Mouse (Mus musculus) kidney, adult 9 months (tissue): ENCODE data around the gene Kcnb1.
A peak's percentile ranks its signal among the peaks of the same experiment; 100 is the strongest.
"Not testable (repeated sequence)": the region's sequence is repeated elsewhere in the genome, so short reads cannot be mapped to it uniquely, and the experiment has no call there.

Experiments
- DNase-seq: peaks from one replicate; pipeline ENCODE4 v3.0.0; 2022

Kcnb1 gene

DNA sequence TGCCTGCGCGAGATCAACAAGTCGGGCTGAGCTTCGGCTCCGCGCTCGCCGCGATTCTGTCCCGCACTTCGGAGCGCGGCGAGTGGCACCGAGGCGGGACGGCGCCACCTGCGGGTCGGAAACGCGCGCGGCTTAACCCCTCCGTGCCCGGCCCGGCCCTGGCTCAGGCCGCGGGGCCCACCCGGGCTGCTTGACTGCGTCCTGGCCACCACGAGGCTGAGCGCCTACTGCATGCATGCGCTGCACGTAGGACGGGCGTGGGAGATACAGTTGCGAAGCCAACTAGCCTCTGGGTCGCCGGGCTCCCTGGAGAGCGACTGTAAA is at the start of gene Kcnb1:
Kcnb1 (minus strand) TSS at position 80 of the 324 bp plus-strand sequence.
- DNase-seq, result peak; percentile 57

DNA sequence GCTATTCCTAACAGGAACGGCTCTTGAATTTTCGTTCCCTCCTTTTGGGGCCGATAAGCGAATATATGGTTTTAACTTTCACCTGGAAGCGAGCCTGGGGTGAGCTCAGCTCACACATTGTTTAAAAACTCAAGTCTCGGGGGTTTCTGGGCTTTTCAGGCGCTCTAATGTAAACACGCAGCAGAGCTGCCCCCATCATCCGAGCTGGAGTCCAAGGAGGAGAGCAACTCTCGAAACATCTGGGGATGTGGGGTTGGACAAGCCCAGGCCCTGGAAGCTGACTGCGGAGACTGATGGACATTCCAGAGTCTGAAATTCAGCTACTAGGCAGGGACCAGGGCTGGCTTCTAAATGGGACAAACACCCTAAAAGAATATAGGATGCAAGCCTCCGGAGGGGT is 49.3 kb upstream of the Kcnb1 start:
- DNase-seq, result no peak

DNA sequence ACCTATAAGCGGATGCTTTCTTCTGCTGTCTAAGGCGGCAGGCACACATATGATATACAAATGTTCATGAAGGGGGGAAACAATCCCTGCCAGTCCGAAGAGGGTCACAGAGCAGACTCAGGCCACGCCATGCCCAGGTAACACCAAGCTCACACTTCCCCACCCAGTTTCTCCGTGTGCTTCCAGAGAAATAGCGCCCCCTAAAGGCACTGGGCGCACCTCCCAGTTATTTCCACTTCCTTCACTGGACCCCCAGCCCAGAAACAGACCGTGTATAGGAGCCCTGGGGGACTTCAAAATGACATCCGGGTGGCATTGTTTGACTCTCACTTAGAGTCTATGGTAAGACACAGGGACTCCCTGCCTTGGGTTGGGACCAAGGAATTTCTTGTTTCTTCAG is 47.3 kb upstream of the Kcnb1 start:
- DNase-seq, result no peak

DNA sequence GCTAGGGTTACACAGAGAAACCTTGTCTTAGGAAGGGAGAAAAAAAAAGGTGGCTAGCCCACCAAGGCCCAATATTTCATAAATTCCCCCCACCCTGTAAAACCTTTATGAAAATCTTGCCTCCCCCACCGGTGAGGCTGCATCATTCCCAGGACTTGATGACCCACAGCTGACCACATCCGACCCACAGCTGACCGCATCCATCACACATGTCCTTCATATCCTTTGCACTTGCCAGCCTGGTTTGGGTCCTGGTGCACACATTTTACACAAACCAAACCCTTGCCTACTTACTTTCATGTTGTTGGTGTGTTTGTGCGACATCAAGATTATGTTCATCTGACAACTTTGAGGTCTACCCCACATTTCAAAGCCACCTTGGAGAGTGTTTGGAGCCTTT is 46.2 kb upstream of the Kcnb1 start:
- DNase-seq, result no peak

DNA sequence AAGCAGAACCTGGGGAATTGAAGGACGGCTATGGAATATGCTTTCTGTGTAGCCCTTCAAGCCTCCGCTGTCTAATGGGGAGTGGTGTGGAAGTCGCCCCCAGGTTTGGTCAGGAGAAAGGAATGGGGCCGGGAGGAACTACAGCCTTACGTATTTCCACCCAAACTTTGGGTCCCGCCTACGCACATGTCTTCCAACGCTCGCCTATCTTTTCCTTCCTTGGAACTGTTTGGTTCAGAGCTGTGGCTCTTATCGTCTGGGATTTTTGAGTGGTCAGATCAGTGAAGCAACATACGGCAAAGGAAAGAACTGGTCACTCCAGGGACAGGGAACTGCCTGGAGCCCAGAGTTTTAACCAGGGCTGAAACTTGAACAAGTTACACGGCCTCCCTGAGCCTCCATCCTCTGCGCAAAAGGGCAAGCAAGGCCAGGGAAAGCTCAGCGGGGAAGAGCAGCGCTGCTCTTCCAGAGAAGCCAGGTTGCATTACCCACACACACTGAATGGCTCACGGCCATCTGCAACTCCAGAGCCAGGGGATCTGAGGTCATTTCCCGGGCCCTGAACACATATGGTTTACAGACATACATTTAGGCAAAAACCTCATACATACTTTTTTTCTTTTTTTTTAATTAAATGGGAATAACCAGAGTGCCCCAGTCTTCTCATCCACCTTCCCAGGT is 45.5 kb upstream of the Kcnb1 start:
- no peak for DNase-seq

DNA sequence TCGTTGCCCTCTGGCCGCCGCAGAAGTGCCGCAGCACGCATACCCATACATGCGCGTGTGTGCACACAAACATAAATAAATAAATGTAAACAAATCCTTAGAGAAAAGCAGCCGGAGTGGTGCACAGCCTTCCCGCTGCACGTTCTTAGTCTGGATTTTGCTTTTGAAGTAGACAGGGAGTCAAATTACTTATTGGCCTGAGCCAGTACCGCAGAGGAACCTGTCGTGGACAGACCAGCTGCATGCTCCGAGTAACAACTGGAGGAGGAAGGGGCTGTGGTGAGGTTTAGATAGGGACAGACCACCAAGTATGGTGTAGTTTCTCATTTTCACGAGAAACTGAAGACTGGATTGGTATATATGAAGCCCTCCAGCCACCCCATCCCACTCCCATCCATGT is 43.8 kb upstream of the Kcnb1 start:
- DNase-seq, result no peak

DNA sequence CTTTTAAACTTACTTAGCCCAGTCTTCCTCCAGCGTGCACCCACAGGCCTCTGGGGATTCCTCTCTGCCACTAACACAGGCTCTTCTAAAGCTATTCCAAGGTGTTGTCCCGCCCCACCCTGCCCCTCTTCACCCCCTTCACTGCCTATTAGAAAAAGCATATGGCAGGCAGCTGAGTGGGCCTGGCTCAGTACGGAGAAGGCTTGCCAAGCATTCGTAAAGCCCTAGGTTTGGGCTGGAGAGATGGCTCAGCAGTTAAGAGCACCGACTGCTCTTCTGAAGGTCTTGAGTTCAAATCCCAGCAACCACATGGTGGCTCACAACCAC is 43.0 kb upstream of the Kcnb1 start:
- no peak for DNase-seq

DNA sequence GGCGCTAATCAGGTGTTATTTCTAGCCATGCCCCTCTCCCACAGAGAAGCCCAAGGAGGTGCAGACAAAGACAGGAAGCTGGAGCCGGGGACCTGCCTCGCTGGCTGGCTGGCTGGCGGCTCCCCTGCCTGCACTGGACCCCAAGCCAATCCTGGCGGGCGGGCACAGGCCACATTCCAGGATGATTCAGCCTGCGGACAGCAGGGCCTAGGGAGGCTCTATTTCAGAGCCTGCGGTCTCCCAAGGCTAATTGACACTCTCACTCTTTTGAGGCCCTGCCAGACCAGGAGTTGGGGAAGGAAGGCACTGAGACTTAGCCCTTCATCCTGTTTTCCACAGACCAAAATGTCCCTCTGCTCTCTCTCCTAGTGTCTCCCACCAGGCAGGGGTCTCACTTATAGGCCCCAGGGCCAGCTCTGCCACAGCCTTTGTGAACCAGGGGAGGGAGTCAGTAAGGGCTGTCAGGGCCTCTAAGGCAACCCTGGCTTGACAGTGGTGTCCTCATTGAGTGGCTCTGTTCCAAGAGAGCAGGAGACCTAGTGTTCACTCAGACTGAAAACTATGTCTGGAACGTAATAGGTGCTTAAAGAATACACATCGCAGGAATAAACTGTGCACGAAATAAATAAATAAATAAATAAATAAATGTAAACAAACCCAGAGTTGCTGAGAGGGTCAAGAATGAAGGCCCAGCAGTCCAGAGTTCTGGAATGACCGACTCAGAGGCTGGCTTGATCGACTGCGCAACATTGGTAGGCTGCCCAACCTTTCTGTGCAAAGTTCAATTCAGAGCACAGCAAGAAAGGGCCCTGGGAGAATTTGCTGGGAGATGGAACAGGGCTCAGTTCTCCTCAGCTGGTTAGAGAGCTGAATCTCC is 42.4 kb upstream of the Kcnb1 start:
- DNase-seq, result peak; percentile 82

DNA sequence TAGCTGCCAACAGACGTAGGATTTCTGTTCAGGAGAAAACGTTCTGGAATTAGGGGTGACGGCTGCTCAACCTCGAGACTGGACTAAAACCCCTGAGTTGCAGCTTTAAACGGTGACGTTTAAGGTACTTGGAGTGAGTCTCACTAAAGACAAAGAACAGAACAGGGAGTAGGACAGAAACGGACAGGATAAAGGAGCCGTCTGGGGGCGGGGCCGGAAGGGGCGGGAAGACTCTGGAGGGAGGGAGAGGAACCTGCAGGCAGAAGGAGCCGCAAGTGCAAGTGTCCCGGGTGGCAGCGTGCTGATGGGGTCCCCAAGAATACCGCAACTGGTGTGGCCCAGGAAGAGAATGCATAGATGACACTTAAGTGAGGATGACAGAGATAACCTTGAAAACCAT is 40.6 kb upstream of the Kcnb1 start:
- no peak for DNase-seq

DNA sequence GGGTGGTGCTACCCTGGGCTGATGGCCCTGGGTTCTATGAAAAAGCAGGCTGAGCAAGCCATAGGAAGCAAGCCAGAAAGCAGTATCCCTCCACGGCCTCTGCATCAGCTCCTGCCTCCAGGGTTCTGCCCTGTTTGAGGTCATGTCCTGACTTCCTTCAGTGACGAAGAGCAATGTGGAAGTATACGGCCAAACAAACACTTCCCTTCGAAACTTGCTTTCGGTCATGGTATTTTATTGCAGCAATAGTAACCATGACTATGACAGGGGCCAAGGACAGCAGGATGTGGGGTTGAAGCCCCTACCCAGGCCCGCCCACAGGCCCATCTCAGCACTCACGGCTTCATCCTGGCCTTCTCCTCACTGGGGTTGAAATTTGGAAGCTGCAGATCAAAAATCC is 35.0 kb upstream of the Kcnb1 start:
- DNase-seq, result no peak

DNA sequence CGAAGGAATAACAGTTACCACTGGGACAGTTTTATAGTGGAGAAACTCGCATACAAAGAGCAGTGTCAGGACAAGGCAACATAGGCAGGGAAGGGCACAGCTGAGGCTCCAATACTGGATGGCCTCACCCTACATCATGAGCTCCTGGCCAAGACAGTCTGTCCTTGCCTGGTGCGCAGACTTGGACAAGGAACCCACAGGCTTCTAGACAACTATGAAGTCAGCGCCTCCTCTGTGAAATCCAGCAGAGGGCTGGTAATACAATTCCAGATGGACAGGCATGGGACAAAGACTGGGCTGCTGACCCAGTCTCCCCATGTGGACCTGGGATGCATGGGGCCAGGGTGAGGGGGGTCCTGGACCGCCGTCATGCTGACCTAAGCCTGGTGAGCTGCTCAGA is 34.2 kb upstream of the Kcnb1 start:
- DNase-seq, result no peak

DNA sequence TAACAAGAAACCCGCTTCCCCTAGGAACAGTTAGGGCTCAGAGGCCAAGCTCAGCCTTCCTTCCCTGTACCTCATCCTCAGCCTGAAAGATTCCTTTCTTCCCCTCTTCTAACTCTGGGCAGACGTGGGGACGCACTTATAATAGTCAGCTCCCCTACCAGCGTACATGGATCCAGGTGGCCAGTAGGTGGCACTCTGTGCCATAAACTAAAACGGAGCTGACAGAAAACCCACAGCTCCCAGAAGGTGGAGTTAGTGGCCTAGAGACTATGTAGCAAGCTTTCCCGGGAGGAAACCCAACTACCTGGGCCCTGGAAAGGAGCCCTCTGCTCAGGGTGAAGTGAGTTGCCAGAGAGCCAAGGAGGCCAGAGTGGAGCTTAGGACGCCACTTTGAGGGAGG is 32.2 kb upstream of the Kcnb1 start:
- peak; percentile 90 for DNase-seq

DNA sequence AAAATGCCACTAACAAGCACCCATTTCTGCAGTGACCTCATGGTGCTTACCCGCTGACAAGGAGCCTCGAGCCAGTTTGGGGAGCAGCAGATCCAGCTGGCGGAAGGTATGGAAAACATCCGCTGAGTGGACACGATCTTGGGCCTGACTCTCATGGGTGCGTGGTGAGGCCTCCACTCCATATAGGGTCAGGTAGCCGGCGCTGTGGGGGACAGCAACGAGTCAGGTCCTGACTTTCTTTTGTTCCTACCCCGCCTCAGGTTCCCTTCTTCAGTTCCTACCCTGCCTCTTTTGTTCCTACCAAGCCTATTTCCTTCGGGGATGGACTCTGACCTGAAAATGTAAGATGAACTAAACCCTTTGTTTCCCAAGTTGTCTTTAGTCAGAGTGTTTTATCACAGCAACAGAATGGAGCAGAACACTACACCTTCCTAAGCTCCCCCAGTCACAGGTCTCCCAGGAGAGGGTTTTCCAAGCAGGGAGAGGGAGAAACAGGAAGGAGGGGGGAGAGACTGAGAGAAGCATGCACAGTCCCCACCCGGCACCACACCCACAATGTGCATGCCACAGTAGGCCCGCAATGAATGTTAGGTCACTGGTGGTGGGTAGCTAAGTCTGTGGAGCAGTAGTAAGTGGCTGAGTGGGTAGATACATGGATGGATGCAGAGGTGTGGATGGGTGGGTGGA is 31.3 kb upstream of the Kcnb1 start:
- no peak for DNase-seq

DNA sequence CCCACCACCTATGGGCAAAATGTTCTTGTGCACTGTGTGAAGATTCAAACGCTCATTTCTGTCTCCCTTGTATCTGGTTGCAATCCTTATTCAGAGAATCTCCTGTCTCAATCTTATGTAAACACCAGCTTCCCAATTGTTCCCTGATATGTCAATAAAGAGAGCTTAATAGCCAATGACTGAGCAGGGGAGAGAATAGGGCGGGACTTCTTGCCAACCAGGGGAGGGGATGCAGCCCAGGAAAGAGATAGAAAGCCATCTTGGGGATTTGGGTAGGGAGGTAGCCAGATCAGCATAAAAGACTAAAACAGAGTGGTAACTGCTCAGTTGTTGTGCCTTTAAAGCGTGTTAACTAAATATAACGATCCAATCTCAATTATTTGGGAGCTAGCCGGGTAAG is 30.8 kb upstream of the Kcnb1 start:
- DNase-seq, result no peak

DNA sequence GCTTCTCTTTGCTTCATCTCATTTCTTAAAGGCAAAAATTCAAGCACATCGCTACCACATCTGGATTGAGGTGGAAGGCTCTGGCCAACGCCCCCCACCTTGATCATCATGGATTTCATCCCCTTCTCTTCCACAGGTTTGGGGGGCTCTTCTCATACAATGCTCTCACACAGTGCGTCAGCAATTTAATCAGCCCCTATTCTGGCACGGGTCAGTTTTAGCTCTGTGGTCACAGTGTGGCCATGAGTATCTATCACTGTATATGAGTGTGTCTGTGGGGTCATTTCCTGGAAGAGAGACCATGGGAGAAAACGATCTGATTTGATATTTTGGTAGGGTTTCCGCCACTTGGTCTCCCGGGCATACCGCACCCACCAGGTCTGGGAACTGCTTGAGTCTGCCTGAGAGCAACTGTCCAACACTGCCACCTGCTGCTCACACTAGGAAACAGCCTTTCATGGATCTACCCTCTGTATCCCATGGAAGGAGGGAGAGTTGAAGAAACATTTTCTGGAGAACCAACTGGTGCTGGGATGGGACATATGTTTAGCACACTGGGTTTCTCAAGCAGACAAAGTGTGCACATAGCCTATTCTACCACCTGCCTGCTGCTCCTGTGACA is 29.3 kb upstream of the Kcnb1 start:
- peak; percentile 88 for DNase-seq

DNA sequence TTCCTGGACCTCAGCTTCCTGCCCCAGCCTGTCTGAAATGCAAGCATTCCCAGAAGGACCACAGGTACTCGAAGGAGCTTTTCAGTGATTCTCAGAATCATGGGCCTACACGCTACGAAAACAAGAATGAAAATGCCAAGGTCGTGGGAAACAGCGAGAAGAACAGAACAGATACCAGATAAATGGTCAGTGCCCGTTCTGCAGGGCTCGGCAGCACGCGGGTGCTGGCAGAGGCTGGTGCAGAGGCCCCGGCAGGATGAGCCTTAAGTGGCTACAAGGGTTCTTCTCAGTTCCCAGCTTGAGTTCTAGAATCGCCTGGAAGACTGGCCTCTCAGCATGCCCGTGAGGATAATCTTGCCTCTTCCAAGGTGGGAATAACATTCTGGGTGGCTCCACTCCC is 23.7 kb upstream of the Kcnb1 start:
- no peak for DNase-seq

DNA sequence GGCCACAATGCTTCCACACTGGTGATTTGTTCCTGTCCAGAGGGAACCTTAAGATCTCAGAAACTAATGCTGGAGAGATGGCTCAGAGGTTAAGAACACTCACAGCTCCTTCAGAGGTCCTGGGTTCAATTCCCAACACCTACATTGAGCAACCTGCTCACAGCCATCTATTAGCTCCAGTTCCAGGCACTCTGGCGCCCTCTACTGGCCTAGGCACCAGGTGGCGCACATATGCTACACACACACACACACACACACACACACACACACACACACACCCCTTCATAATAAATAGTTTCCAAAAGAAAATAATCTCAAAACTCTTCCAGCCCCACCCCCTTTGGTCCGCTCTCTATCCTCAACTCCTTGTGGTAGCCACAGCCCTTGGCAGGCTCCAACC is 23.1 kb upstream of the Kcnb1 start:
- DNase-seq, result no peak

DNA sequence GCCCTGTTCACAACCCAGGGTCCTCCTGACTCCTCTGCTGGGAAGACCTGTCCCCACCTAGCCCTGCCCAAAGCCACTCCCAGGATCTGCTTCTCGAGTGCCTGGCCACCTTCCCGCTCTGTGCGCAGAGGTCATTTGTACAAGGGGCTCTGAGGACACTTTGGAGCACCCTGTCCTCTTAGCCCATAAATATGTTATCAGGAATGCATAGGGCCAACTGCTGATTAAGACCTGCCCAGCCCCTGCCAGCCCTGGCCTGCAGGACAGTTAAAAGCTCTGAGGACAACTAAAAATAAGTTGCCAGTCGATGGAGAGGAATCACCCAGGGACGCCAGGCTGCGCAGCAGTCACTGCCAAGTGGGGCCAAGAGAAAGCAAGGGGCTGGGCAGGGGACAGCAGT is 22.6 kb upstream of the Kcnb1 start:
- DNase-seq, result no peak

DNA sequence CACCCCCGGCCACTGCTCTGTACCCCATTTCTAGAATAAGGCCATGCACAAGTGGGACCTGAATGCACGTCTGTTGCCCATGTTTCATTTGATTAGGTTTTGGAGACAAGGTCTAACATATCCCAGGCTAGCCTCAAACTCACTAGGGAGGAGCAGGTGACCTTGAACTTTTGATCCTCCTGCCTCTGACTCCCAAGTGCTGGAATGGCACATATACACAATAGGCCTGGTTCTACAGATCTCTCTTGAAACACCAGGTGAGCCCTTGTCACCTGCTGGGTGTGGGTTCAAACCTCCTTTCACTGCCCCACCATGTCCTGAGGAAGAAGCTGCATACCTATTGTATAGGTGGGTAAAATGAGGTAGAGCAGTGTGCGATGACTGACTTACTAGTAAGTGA is 22.1 kb upstream of the Kcnb1 start:
- DNase-seq, result no peak

DNA sequence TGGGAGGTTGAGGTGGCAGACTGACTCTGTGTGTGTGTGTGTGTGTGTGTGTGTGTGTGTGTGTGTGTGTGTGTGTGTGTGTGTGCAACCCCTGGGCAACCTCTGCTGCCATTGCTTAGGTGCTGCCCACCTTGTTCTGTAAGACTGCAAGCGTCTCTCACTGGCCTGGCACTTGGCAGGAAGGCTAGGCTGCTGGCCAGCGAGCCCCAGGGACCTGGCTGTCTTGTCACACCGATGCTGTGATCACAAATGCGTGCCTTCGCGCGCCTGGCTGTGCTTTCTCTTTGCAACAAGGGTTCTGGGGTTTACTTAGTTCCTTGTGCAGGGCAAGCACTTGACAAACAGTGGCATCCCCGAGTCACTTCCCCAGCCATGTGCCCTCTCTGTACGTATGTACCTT is 19.9 kb upstream of the Kcnb1 start:
- no peak for DNase-seq

DNA sequence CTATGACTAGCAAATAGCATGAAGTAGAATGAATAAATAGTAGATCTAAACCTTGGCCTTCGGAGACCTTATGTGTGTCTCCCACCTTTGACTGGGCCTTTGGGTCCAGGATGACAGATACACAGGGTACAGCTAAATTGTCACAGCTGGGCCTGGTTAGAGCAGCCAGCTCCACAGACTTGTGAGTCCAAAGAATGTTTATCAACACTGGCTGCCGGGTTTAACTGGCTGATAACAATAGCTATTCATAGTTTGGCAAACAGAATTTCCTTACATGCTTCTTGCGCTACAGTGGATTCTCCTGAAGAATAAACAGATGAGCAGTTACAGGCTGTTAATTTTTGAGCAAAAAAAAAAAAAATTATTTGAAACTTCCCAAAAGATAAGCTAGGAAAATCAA is 19.0 kb upstream of the Kcnb1 start:
- DNase-seq, result no peak

DNA sequence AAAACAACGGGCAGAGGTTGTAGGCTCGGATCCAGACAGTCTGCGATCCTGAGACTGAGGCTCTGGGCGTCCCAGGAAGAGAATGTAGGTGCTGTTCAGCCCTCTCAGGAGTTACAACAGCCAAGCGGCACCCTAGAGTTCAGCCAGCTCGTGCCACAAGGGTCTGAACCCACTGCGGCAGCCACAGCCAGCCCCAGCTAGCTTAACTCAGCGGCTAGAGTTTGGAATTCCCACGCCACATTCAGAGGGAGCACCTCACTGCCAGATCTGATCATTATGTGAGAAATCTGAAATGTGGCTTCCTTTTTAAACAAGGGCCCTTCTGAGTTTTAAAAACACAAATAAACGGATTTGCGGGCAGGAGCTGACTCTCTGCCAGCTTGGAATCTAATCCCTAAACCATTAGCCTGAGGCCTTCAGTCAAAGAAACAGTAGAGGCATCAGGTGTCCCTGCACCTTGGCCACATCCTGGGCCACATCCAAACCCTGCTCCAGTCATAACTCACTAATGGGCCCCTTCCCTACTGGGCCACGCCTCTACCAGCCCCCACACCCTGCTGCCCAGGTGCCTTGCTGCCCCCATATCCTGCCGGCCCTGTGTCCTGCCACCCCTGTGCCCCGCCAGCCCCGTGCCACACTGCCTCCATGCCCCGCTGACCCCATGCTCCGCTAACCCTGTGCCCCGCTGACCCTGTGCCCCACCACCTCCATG is 16.1 kb upstream of the Kcnb1 start:
- DNase-seq, result no peak

DNA sequence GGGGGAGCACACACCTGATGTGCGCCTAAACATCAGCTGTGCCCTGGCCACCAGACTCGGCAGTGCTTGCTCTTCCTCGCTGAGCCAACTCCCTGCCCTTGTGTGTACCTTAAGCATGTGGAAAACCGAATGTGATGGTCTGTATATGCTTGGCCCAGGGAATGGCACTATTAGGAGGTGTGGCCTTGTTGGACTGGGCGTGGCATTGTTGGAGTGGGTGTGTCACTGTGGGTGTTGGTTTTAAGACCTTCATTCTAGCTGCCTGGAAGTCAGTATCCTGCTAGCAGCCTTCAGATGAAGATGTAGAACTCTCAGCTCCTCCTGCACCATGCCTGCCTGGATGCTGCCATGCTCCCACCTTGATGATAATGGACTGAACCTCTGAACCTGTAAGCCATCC is 14.7 kb upstream of the Kcnb1 start:
- DNase-seq, result not testable (repeated sequence)
